Mouse (Mus musculus): Measurements from ENCODE around the gene Casq2. TPM values are rescaled to one million over a fixed set of nuclear protein-coding genes. Genes with fewer than 3 reads are reported as not detected.

The Casq2 gene
- polyA plus RNA-seq, 1 experiment: 1.2 TPM

GRCm38 (mm10) chr3:102142947-102143346 is 56.7 kb downstream of the Casq2 start:
- Histone ChIP-seq H3K4me1 (ENCODE audit: control insufficient read depth, insufficient read depth, low read length) (no peaks in the 10 kb centered on the region), H3K4me3 (ENCODE audit: insufficient read depth, low read length) (no peak overlapping the region), H3K27ac (ENCODE audit: insufficient read depth, low read length) (no peak overlapping the region)
- no peak for TF ChIP-seq POLR2A (IDR thresholded peaks at IDR 0.05; ENCODE audit: low read depth, low read length)
- TF ChIP-seq CTCF (IDR thresholded peaks at IDR 0.05; ENCODE audit: borderline replicate concordance, insufficient read depth, low read length): no peak

DNA sequence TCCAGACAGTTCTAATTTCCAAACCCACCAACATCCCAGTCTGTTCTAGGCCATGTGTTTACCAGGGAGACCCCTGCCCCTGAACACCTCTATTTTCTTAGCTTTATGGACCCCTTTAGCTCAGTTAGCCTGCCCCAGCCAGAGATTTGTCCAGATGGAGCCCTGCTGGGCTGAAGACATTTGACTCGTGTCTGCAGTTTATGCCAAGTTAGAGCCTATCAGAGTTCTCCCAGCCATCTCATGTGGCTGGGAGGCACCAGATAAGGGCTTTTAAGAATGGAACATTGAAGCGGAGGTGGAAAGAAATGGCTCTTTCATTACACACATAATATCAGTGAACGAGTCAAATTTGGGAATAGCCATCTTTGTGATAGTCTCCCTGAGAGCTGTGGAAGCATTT is 57.3 kb downstream of the Casq2 start:
- H3K27ac ChIP-seq (ENCODE audit: insufficient read depth, low read length): no peak overlapping the region
- TF ChIP-seq CTCF (IDR thresholded peaks at IDR 0.05; ENCODE audit: borderline replicate concordance, insufficient read depth, low read length): no peak
- TF ChIP-seq POLR2A (IDR thresholded peaks at IDR 0.05; ENCODE audit: low read depth, low read length): no peak
- H3K4me1 ChIP-seq (ENCODE audit: control insufficient read depth, insufficient read depth, low read length): no peaks in the 10 kb centered on the region

DNA sequence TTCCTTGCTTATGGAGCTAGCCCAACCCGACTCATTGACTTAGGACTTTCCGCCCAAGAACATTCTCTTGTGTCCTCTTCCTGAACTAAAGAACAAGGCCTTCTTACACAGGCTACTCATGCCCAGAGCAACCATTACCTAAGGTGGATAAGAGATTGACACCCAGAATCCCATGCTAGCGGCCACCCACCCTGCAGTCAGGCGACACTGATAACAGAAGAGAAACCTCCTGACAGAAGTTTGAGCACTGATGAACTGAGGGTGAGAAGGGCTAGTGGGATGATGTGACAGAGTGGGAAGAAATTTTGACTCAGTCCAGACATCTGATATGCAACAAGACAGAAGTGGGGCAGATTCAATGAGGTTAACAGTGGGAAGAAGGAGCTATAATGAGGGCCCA is 58.2 kb downstream of the Casq2 start:
- TF ChIP-seq CTCF (IDR thresholded peaks at IDR 0.05; ENCODE audit: borderline replicate concordance, insufficient read depth, low read length) (no peak), POLR2A (IDR thresholded peaks at IDR 0.05; ENCODE audit: low read depth, low read length) (no peak)
- Histone ChIP-seq H3K27ac (ENCODE audit: insufficient read depth, low read length) (no peak overlapping the region), H3K4me1 (ENCODE audit: control insufficient read depth, insufficient read depth, low read length) (no peaks in the 10 kb centered on the region), H3K4me3 (ENCODE audit: insufficient read depth, low read length) (no peak overlapping the region)

More for the DNA sequence above, 57.3 kb downstream of the Casq2 start:
- H3K4me3 ChIP-seq (ENCODE audit: insufficient read depth, low read length): no peak overlapping the region

DNA sequence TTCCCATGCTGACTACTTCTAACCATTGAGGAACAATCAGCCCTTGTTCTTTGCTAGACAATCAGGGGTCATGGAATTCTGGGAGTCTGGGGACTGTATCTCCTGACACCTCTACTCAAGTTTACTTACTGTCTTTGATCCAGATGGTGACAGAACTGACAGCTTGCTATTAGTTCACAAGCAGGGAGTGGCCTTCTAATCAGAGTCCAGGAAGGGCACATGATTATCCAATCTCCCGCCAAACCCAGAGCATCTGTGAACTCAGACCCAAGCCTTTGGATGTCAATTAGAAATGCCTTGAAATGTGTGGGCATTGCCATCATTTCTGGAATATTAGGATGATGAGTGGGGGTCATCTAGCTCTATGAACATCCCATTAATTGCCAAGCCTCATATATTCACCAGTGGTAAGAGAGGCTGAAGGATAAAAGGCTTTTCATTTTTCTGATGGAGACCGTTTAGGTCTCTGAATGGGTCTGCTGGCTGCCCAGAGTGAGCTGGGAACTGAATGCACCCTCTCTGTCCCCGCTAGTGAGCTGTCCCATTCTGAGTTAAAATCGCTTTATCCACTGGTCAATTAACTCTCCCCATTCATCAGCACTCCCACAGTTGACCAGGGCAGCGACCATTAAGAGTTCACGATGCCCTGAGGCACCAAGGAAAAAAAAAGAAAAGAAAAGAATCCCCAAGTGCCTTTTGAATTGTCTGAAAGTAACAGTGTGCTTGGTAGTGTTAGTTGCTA is 59.6 kb downstream of the Casq2 start:
- no peak overlapping the region for H3K27ac ChIP-seq (ENCODE audit: insufficient read depth, low read length)
- TF ChIP-seq CTCF (IDR thresholded peaks at IDR 0.05; ENCODE audit: borderline replicate concordance, insufficient read depth, low read length) (no peak), POLR2A (IDR thresholded peaks at IDR 0.05; ENCODE audit: low read depth, low read length) (no peak)
- peaks cover 4% of the 10 kb centered on the region; the same call in 1 of the 2 replicates for H3K4me1 ChIP-seq (ENCODE audit: control insufficient read depth, insufficient read depth, low read length)
- H3K4me3 ChIP-seq (ENCODE audit: insufficient read depth, low read length): no peak overlapping the region

DNA sequence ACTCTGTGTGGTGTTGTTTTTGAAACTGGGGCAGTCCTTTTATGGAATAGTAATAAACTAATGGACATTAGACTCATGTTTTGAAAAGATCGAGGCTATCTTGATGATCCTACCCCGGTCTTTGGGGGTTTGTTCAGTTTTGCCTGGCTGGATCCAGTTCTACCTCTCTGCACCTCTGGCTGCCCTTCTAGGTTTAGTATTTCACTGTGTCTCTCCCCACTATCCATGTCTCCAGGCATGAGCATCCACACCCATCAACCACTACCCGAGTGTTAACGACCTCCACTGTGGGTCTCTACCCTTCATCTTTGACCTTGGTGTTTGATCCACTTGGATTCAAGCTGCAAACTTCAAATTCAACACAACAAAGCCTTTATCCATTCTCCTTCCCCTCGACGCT is 60.2 kb downstream of the Casq2 start:
- TF ChIP-seq CTCF (IDR thresholded peaks at IDR 0.05; ENCODE audit: borderline replicate concordance, insufficient read depth, low read length) (no peak), POLR2A (IDR thresholded peaks at IDR 0.05; ENCODE audit: low read depth, low read length) (no peak)
- Histone ChIP-seq H3K4me1 (ENCODE audit: control insufficient read depth, insufficient read depth, low read length) (peaks cover 4% of the 10 kb centered on the region; the same call in 1 of the 2 replicates), H3K27ac (ENCODE audit: insufficient read depth, low read length) (no peak overlapping the region), H3K4me3 (ENCODE audit: insufficient read depth, low read length) (no peak overlapping the region)

- Histone ChIP-seq H3K4me1 (ENCODE audit: control insufficient read depth, insufficient read depth, low read length) (peaks cover 4% of the 10 kb centered on the region; the same call in 1 of the 2 replicates), H3K4me3 (ENCODE audit: insufficient read depth, low read length) (no peak overlapping the region), H3K27ac (ENCODE audit: insufficient read depth, low read length) (no peak overlapping the region)
- TF ChIP-seq POLR2A (IDR thresholded peaks at IDR 0.05; ENCODE audit: low read depth, low read length) (no peak), CTCF (IDR thresholded peaks at IDR 0.05; ENCODE audit: borderline replicate concordance, insufficient read depth, low read length) (no peak)
Measured at GRCm38 (mm10) chr3:102147189-102147588, 61.0 kb downstream of the Casq2 start.

- Histone ChIP-seq H3K4me3 (ENCODE audit: insufficient read depth, low read length) (no peak overlapping the region), H3K4me1 (ENCODE audit: control insufficient read depth, insufficient read depth, low read length) (peaks cover 4% of the 10 kb centered on the region; the same call in 1 of the 2 replicates), H3K27ac (ENCODE audit: insufficient read depth, low read length) (no peak overlapping the region)
- TF ChIP-seq CTCF (IDR thresholded peaks at IDR 0.05; ENCODE audit: borderline replicate concordance, insufficient read depth, low read length) (no peak), POLR2A (IDR thresholded peaks at IDR 0.05; ENCODE audit: low read depth, low read length) (no peak)
Measured at GRCm38 (mm10) chr3:102149941-102150340, 63.7 kb downstream of the Casq2 start.

DNA sequence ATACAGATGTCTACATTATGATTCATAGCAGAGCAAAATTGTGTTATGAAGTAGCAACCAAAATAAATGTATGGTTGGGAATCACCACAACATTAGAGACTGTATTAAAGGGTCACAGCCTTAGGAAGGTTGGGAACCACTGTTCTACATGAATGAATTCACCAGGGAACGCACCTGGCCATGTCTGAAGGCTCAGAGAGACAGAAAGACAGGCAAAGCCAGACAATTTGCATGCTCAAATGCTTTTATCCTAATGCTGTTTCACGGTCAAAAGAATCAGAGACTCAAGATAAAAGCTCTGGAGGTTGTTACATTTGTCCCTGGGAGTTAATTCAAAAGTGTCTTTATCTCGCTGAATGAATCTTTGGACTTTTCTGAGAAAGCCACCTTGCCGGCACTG is 65.6 kb downstream of the Casq2 start:
- Histone ChIP-seq H3K27ac (ENCODE audit: insufficient read depth, low read length) (no peak overlapping the region), H3K4me1 (ENCODE audit: control insufficient read depth, insufficient read depth, low read length) (peaks cover 4% of the 10 kb centered on the region; the same call in 1 of the 2 replicates), H3K4me3 (ENCODE audit: insufficient read depth, low read length) (no peak overlapping the region)
- no peak for TF ChIP-seq POLR2A (IDR thresholded peaks at IDR 0.05; ENCODE audit: low read depth, low read length)
- TF ChIP-seq CTCF (IDR thresholded peaks at IDR 0.05; ENCODE audit: borderline replicate concordance, insufficient read depth, low read length): no peak

GRCm38 (mm10) chr3:102152471-102152870 is 66.3 kb downstream of the Casq2 start:
- Histone ChIP-seq H3K27ac (ENCODE audit: insufficient read depth, low read length) (no peak overlapping the region), H3K4me1 (ENCODE audit: control insufficient read depth, insufficient read depth, low read length) (peaks cover 4% of the 10 kb centered on the region; the same call in 1 of the 2 replicates), H3K4me3 (ENCODE audit: insufficient read depth, low read length) (no peak overlapping the region)
- no peak for TF ChIP-seq POLR2A (IDR thresholded peaks at IDR 0.05; ENCODE audit: low read depth, low read length)
- no peak for TF ChIP-seq CTCF (IDR thresholded peaks at IDR 0.05; ENCODE audit: borderline replicate concordance, insufficient read depth, low read length)

DNA sequence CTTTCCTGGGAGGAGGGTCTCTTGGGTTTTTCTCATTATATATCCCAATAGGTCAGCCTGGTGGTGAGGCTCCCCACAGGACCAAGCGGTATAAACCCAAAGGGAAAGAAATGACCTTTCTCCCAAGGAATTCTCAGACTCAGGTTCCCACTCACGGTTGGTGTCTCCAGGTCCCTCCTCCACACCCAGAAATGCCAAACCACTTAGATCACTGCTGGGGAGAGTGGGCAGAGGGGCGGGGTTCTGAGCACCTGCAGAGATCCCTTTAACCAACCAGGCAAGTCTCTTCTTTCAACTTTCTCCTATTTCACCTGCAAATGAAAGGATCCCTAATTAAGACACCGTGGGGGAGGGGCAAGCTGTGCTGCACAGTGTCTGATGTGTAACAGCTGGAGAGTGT is 66.7 kb downstream of the Casq2 start:
- peaks cover 4% of the 10 kb centered on the region; the same call in 1 of the 2 replicates for H3K4me1 ChIP-seq (ENCODE audit: control insufficient read depth, insufficient read depth, low read length)
- no peak for TF ChIP-seq CTCF (IDR thresholded peaks at IDR 0.05; ENCODE audit: borderline replicate concordance, insufficient read depth, low read length)
- no peak for TF ChIP-seq POLR2A (IDR thresholded peaks at IDR 0.05; ENCODE audit: low read depth, low read length)
- H3K27ac ChIP-seq (ENCODE audit: insufficient read depth, low read length): no peak overlapping the region
- no peak overlapping the region for H3K4me3 ChIP-seq (ENCODE audit: insufficient read depth, low read length)

All from embryonic fibroblast, embryonic 13.5 days (primary cell).